Mouse (Mus musculus) megakaryocyte, embryonic 14.5 days (primary cell): ENCODE results near the gene Lrch1.

Experiments
- FLI1 ChIP-seq: IDR thresholded peaks from 2 replicates; pipeline ENCODE4 v1.6.1; 2012; ENCODE audit warnings: low read length, inconsistent platforms, mixed read lengths
- GATA1 ChIP-seq: IDR thresholded peaks from 3 replicates; pipeline ENCODE4 v1.6.1; 2012; ENCODE audit warnings: mixed read lengths, low read length, inconsistent platforms, borderline replicate concordance

DNA sequence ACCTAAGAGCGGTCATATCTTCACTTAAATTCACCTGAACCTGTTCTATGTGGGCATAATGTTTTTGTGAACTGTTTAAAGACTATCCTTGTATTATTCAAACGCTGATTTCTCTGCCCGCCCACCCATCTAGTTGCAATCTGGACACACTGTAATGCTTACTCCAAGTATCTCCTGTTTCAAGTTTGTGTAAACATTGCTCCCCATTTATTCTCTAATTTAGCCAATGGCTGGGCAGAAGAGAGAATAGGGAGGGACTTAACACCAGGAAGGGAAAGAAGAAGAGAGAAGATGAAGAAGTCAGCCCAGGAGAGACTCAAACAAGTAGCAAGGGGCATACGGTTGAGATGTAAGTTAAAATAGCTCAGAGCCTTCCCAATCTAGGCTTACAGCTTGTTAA is 31.0 kb downstream of the Lrch1 start:
- TF ChIP-seq GATA1 (no peak), FLI1 (no peak)
